Mouse (Mus musculus): ENCODE results near the gene Ap4m1. TPM values are rescaled to one million over a fixed set of nuclear protein-coding genes. Genes with fewer than 3 reads are reported as not detected.

Gene Ap4m1
- polyA plus RNA-seq, 1 experiment = 20.2 TPM

DNA sequence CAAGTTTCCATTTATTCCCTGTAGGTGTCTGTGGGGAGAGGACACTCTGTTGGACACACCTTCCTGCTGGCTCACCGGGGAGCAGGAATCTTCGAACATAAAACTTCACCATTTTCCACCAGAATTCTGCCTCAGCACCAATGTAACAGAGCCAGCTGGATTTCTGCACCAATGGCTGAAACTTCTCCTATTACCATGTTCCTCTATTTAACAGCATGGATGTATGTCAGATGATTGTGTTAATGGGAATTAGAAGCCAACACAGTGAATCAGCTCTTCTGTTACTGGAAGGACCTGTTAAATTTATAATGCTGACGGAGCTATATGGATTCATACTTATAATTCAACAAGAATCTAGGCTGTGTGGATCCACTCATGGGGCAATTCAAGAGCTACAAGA, 57.7 kb downstream of the Ap4m1 start:
- Histone ChIP-seq H3K4me3 (ENCODE audit: extremely low read depth, insufficient read depth, insufficient read length) (no peak overlapping the region), H3K36me3 (ENCODE audit: control insufficient read depth, insufficient read depth, low read length) (no peaks in the 10 kb centered on the region), H3K4me1 (ENCODE audit: control insufficient read depth, insufficient read depth, insufficient read length) (peaks cover 4% of the 10 kb centered on the region; the same call in 1 of the 2 replicates), H3K27me3 (ENCODE audit: control insufficient read depth, insufficient read depth, low read length) (no peaks in the 10 kb centered on the region), H3K27ac (ENCODE audit: insufficient read depth, low read length) (no peak overlapping the region)
- DNase-seq (ENCODE audit: low read depth in 1 of 2, low spot score in 2 of 2) = no peak
- WGBS = 87% methylated on average over 3 of the region's 3 CpGs
- TF ChIP-seq CTCF (IDR thresholded peaks at IDR 0.05; ENCODE audit: extremely low read depth, insufficient read depth, insufficient read length, insufficient replicate concordance) (no peak), POLR2A (IDR thresholded peaks at IDR 0.05; ENCODE audit: low read depth, low read length) (no peak)

Other genes with a start within 250 kb of the Ap4m1 start
- gene Gjc3, start 208.9 kb upstream of the Ap4m1 start, polyA plus RNA-seq (2012; rRNA removed) = 0.02 TPM in 2 replicates
- not detected in 2 replicates for gene Azgp1, start 190.5 kb upstream of the Ap4m1 start, polyA plus RNA-seq (2012; rRNA removed)
- not detected in 2 replicates for gene Smok3a, start 150.7 kb upstream of the Ap4m1 start, polyA plus RNA-seq (2012; rRNA removed)
- not detected in 2 replicates for gene Smok3b, start 150.6 kb upstream of the Ap4m1 start, polyA plus RNA-seq (2012; rRNA removed)
- gene Smok3c, start 118.8 kb upstream of the Ap4m1 start, polyA plus RNA-seq (2012; rRNA removed) = not detected in 2 replicates
- gene Zkscan1, start 86.9 kb upstream of the Ap4m1 start, polyA plus RNA-seq (2012; rRNA removed) = 1.6 and 1.8 TPM in 2 replicates
- 3.3 and 3.7 TPM in 2 replicates for gene Zscan21, start 55.1 kb upstream of the Ap4m1 start, polyA plus RNA-seq (2012; rRNA removed)
- 1.1 and 3.5 TPM in 2 replicates for gene Zfp113, start 16.3 kb upstream of the Ap4m1 start, polyA plus RNA-seq (2012; rRNA removed)
- 34.3 and 38.1 TPM in 2 replicates for gene Cops6, start 10.9 kb upstream of the Ap4m1 start, polyA plus RNA-seq (2012; rRNA removed)
- 35.7 and 51.0 TPM in 2 replicates for gene Mcm7, start 420 bp downstream of the Ap4m1 start, polyA plus RNA-seq (2012; rRNA removed)
- 38.6 and 50.6 TPM in 2 replicates for gene Taf6, start 15.4 kb downstream of the Ap4m1 start, polyA plus RNA-seq (2012; rRNA removed)
- 2.9 and 4.3 TPM in 2 replicates for gene Cnpy4, start 15.5 kb downstream of the Ap4m1 start, polyA plus RNA-seq (2012; rRNA removed)
- gene Mblac1, start 22.3 kb downstream of the Ap4m1 start, polyA plus RNA-seq (2012; rRNA removed) = 2.6 and 4.0 TPM in 2 replicates
- gene Nxpe5, start 53.9 kb downstream of the Ap4m1 start, polyA plus RNA-seq (2012; rRNA removed) = 1.2 and 1.6 TPM in 2 replicates
- 108 and 135 TPM in 2 replicates for gene Lamtor4, start 83.5 kb downstream of the Ap4m1 start, polyA plus RNA-seq (2012; rRNA removed)
- gene BC037034, start 92.0 kb downstream of the Ap4m1 start, polyA plus RNA-seq (2012; rRNA removed) = 114 and 128 TPM in 2 replicates
- gene Gal3st4, start 100.8 kb downstream of the Ap4m1 start, polyA plus RNA-seq (2012; rRNA removed) = 0.06 and 0.08 TPM in 2 replicates
- gene Gm43720, start 108.0 kb downstream of the Ap4m1 start, polyA plus RNA-seq (2012; rRNA removed) = not detected in 2 replicates
- gene Gpc2, start 108.0 kb downstream of the Ap4m1 start, polyA plus RNA-seq (2012; rRNA removed) = 4.4 and 4.8 TPM in 2 replicates
- 2.3 and 2.5 TPM in 2 replicates for gene Stag3, start 108.2 kb downstream of the Ap4m1 start, polyA plus RNA-seq (2012; rRNA removed)
- 3.5 and 5.2 TPM in 2 replicates for gene Pvrig, start 170.0 kb downstream of the Ap4m1 start, polyA plus RNA-seq (2012; rRNA removed)